Mouse (Mus musculus) megakaryocyte, embryonic 14.5 days (primary cell): ENCODE results near the gene Sla2.

ENCODE experiments used
- FLI1 ChIP-seq: IDR thresholded peaks from 2 replicates; pipeline ENCODE4 v1.6.1; 2012; ENCODE audit warnings: low read length, inconsistent platforms, mixed read lengths
- GATA1 ChIP-seq: IDR thresholded peaks from 3 replicates; pipeline ENCODE4 v1.6.1; 2012; ENCODE audit warnings: mixed read lengths, low read length, inconsistent platforms, borderline replicate concordance

DNA sequence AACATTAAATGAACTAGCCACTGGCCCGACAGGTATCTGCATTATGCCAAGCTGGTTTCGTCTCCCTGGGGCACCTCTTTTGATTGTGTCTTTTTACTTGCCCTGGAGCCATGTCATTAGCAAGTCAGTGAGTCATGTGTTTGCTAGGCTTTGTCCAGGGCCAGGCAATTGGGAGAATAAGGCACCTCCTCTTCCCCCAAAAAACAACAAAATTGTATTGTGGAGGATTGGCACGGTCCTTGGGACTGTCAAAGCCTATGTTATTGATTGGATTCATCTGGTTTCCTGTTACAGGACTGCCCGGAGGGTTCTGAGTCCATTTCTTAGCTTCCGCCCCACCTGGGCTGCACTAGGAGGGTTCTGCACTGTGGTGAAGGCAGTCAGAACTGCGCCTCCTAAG lies 39.3 kb downstream of the Sla2 start:
- TF ChIP-seq GATA1 (no peak), FLI1 (no peak)
